Mouse (Mus musculus) erythroblast, embryonic 14.5 days (primary cell): ENCODE results near the gene Phactr3.

Source experiments
- GATA1 ChIP-seq: IDR thresholded peaks from 2 replicates; pipeline ENCODE4 v1.6.1; 2012; ENCODE audit warnings: low read length, inconsistent platforms, mixed read lengths
- TAL1 ChIP-seq: IDR thresholded peaks from 3 replicates; pipeline ENCODE4 v1.6.1; 2012; ENCODE audit warnings: low read length, inconsistent platforms, mixed read lengths

- TF ChIP-seq TAL1 (no peak), GATA1 (no peak)
Measured at GRCm38 (mm10) chr2:178153601-178154000, 34.8 kb downstream of the Phactr3 start.
